Mouse (Mus musculus) forebrain, embryonic 12.5 days (tissue): ENCODE measurements around the gene Herc6. TPM values are rescaled to one million over a fixed set of nuclear protein-coding genes. Genes with fewer than 3 reads are reported as not detected.

Experiments used
- ATAC-seq: fragments of 200-750 bp; cut with Nextera tagmentation; 2 replicates; pipeline ENCODE4 v1.8.0; 2017; ENCODE audit warnings: moderate TSS enrichment; ENCODE audit not compliant: low FRiP score
- H3K27ac ChIP-seq: fragments of 300-500 bp; sonication (generic); 2 replicates; pipeline ENCODE4 v1.5.1; 2016; ENCODE audit warnings: mild to moderate bottlenecking
- H3K27me3 ChIP-seq: fragments of 300-500 bp; sonication (generic); 2 replicates; pipeline ENCODE4 v1.6.1; 2016; ENCODE audit warnings: mild to moderate bottlenecking
- H3K36me3 ChIP-seq: fragments of 300-500 bp; sonication (generic); replicated peaks from 2 replicates; pipeline ENCODE4 v1.6.1; 2016; ENCODE audit warnings: mild to moderate bottlenecking
- H3K4me1 ChIP-seq: fragments of 300-500 bp; sonication (generic); 2 replicates; pipeline ENCODE4 v1.6.1; 2016
- H3K4me2 ChIP-seq: fragments of 300-500 bp; sonication (generic); 2 replicates; pipeline ENCODE4 v1.6.1; 2016; ENCODE audit warnings: mild to moderate bottlenecking, moderate library complexity
- H3K4me3 ChIP-seq: fragments of 300-500 bp; sonication (generic); replicated peaks from 2 replicates; pipeline ENCODE4 v1.5.1; 2016; ENCODE audit warnings: mild to moderate bottlenecking
- H3K9ac ChIP-seq: fragments of 300-500 bp; sonication (generic); 2 replicates; pipeline ENCODE4 v1.6.1; 2016; ENCODE audit warnings: mild to moderate bottlenecking
- H3K9me3 ChIP-seq: fragments of 300-500 bp; sonication (generic); 2 replicates; pipeline ENCODE4 v1.6.1; 2016
- WGBS: fragments of 180-500 bp; shearing (Covaris S2); methylation state at CpG from one replicate; pipeline ENCODE4 v1.1.7; 2016; 5-methylcytosine and 5-hydroxymethylcytosine counted together
- polyA plus RNA-seq: library from polyadenylated mRNA; unstranded; fragments of >200 nt; fragmentation: Nextera tagmentation; extraction: Ambion mirVana; gene quantifications from 2 replicates; pipeline ENCODE4 v1.2.1, GENCODE M21; 2016

The Herc6 gene
- polyA plus RNA-seq = 2.5 and 2.8 TPM in 2 replicates

DNA sequence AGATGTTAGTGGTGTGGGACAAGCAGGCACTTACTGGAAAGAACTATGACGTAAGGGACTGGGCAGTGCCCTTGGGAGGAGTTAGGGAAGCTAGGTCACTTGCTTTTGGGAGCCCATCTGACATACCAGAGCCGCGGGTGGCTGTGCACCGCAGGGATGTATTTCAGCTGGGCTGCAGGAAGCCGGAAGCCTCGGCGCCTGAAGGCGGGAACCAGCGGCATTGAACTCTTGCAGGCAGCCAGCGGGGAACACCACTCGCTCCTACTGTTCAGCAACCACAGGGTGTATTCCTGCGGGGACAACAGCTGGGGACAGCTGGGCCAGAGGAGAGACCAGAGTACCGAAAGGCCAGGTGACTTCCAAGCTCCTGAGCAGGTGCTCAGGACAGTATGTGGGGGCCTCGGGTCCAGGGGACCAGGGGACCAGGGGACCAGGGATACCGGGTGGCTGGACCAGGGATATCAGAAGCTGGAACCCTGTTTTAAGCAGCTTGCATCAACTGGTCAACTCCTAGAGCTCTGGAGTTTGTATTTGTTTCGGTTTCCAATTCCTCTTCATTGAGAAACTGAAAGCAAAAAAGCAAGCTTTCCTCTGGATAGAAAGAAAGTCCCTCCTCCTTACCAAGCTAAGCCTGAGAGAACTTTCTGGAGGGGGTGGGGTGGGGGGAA lies at the start of gene Herc6:
Gene Herc6 (plus strand): TSS at position 120 of the 668 bp plus-strand sequence.
- Histone ChIP-seq H3K4me3 (peak within 1 kb of the TSS; percentile 40), H3K9me3 (no peaks in the 10 kb centered on the region), H3K27me3 (no peaks in the 10 kb centered on the region), H3K9ac (peak within 1 kb of the TSS; percentile 56), H3K4me2 (peak within 1 kb of the TSS; percentile 67), H3K36me3 (no peaks in the 10 kb centered on the region), H3K4me1 (peaks cover 7% of the 10 kb centered on the region), H3K27ac (no peak within 1 kb of the TSS)
- ATAC-seq = peak; percentile 73; the same call in 1 of the 2 replicates
- 3% methylated on average over 16 of the region's 16 CpGs for WGBS

DNA sequence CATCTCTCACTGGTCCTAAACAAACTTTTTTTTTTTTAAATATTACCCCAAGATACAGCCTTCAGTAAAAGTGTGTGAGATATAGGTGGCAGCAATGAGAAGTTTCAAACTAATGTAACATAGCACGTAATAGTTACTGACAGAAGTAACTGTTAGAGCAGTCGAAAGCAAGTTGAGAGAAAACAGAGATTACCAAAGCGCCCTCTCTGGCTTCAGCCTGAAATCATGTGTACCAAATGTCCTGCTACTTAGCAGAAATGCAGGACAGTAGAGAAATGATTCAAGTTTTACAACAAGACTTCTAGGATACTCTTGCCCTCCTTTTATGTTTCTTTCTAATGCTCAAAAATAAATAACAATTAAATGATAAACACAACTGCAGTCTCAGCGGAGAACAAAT lies 49.8 kb upstream of the Herc6 start:
- WGBS = 81% methylated on average over 4 of the region's 4 CpGs
- Histone ChIP-seq H3K9me3 (no peaks in the 10 kb centered on the region), H3K4me3 (no peak overlapping the region), H3K4me2 (no peak overlapping the region), H3K27me3 (no peaks in the 10 kb centered on the region), H3K9ac (no peak overlapping the region), H3K4me1 (peaks cover 12% of the 10 kb centered on the region), H3K36me3 (no peaks in the 10 kb centered on the region), H3K27ac (no peak overlapping the region)
- no peak for ATAC-seq

DNA sequence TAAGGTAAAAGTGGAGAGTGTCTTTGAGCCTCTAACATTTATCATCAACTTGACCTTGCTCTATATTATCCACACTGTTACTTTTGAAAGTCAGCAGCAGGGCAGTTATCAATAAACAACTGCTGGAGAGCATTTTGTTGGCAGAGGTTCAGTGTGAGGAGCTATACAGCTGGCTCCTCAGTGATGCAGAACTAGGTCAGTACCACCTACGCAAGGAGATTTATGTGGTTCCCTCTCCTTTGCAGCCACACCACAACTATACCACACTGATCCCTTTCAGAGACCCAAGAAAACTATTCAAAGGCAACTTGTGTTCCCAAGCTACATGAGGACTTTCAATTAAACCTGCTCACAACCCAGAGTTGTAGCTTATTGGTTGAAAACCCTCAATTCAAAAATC lies 49.4 kb upstream of the Herc6 start:
- Histone ChIP-seq H3K27me3 (no peaks in the 10 kb centered on the region), H3K9me3 (no peaks in the 10 kb centered on the region), H3K36me3 (no peaks in the 10 kb centered on the region), H3K4me1 (peaks cover 12% of the 10 kb centered on the region), H3K4me2 (no peak overlapping the region), H3K9ac (no peak overlapping the region), H3K27ac (no peak overlapping the region), H3K4me3 (no peak overlapping the region)
- no peak for ATAC-seq
- 96% methylated on average over 1 of the region's 1 CpGs for WGBS

GRCm38 (mm10) chr6:57532022-57532421 lies 48.8 kb upstream of the Herc6 start:
- Histone ChIP-seq H3K4me2 (no peak overlapping the region), H3K27ac (no peak overlapping the region), H3K4me3 (no peak overlapping the region), H3K27me3 (no peaks in the 10 kb centered on the region), H3K36me3 (no peaks in the 10 kb centered on the region), H3K9ac (no peak overlapping the region), H3K4me1 (peaks cover 12% of the 10 kb centered on the region), H3K9me3 (no peaks in the 10 kb centered on the region)
- 80% methylated on average over 1 of the region's 1 CpGs for WGBS
- no peak for ATAC-seq

GRCm38 (mm10) chr6:57533410-57533809 lies 47.4 kb upstream of the Herc6 start:
- Histone ChIP-seq H3K4me3 (no peak overlapping the region), H3K4me2 (0 out of 2 replicates have a peak overlapping the region, but pooled peaks have one; percentile 73), H3K27ac (no peak overlapping the region), H3K9me3 (no peaks in the 10 kb centered on the region), H3K36me3 (no peaks in the 10 kb centered on the region), H3K27me3 (no peaks in the 10 kb centered on the region), H3K4me1 (peaks cover 12% of the 10 kb centered on the region), H3K9ac (no peak overlapping the region)
- 74% methylated on average over 2 of the region's 2 CpGs for WGBS
- no peak for ATAC-seq

DNA sequence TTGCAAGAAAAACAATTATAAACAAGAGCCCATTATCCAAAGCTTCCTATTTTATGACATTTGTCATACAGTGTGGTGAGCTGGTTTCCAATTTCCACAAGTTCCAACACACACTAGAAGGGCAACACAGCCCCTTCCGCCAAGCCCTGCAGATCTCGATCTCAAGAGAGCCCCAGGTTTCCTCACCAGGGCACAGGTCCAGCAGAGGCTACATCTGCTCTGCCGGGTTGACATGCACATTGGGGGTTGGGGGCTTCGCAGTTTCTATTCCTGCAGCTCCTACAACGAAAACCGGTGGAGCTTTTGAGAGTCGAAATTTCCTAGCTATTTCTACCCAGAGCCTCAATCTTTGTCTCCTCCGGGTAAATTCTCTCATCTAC lies 46.6 kb upstream of the Herc6 start:
- ATAC-seq = no peak
- H3K4me2 ChIP-seq = peak overlapping the region; percentile 73
- no peaks in the 10 kb centered on the region for H3K36me3 ChIP-seq
- WGBS = 13% methylated on average over 8 of the region's 8 CpGs
- H3K4me1 ChIP-seq = peaks cover 12% of the 10 kb centered on the region
- no peaks in the 10 kb centered on the region for H3K27me3 ChIP-seq
- H3K9ac ChIP-seq = peak overlapping the region; percentile 80
- no peaks in the 10 kb centered on the region for H3K9me3 ChIP-seq
- H3K4me3 ChIP-seq = peak overlapping the region; percentile 70
- no peak overlapping the region for H3K27ac ChIP-seq

GRCm38 (mm10) chr6:57534611-57535286 lies 46.1 kb upstream of the Herc6 start:
- ATAC-seq = peak; percentile 49
- Histone ChIP-seq H3K4me2 (peak overlapping the region; percentile 73), H3K36me3 (no peaks in the 10 kb centered on the region), H3K4me1 (peaks cover 12% of the 10 kb centered on the region), H3K27ac (peak overlapping the region; percentile 53), H3K9ac (peak overlapping the region; percentile 80), H3K4me3 (peak overlapping the region; percentile 70), H3K27me3 (no peaks in the 10 kb centered on the region), H3K9me3 (no peaks in the 10 kb centered on the region)
- WGBS = under 1% methylated on average over 31 of the region's 31 CpGs

DNA sequence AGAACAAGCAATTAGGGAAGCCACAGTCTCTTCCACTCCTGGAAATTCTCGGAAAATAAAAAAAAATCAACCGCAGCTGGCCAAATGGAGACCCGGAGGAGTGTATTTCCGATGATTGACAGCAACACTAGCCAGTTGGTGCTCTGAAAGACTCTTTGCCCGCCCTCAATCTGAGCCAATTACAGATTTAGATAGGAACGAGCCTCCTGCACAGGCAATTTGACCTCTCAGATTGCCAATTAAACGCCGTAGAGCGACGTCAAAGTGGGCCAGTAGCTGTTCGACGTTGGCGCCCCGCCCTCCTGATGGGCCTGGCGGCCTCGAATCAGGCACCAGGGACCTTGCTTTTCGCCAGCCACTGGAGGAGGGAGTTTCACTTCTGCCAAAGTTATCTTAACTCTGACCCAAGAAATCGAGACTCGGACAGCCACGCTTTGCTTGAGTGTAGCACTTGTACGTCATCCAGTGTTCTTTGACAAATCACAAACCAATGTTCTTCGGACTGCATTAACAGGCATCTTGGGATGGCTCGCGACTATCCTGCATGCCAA lies 45.3 kb upstream of the Herc6 start, which contains the start of gene Ppm1k:
Gene Ppm1k (minus strand): TSS at position 83 of the 551 bp plus-strand sequence.
- Histone ChIP-seq H3K4me2 (peak within 1 kb of the TSS; percentile 73), H3K4me3 (peak within 1 kb of the TSS; percentile 70), H3K27ac (peak within 1 kb of the TSS; percentile 63), H3K9me3 (no peaks in the 10 kb centered on the region), H3K9ac (peak within 1 kb of the TSS; percentile 80), H3K27me3 (no peaks in the 10 kb centered on the region), H3K4me1 (peaks cover 12% of the 10 kb centered on the region), H3K36me3 (no peaks in the 10 kb centered on the region)
- under 1% methylated on average over 24 of the region's 24 CpGs for WGBS
- ATAC-seq = peak; percentile 99

GRCm38 (mm10) chr6:57535971-57536669 lies 44.7 kb upstream of the Herc6 start:
- Histone ChIP-seq H3K4me1 (peaks cover 12% of the 10 kb centered on the region), H3K36me3 (no peaks in the 10 kb centered on the region), H3K9ac (peak overlapping the region; percentile 51), H3K9me3 (no peaks in the 10 kb centered on the region), H3K4me2 (peak overlapping the region; percentile 73), H3K4me3 (peak overlapping the region; percentile 70), H3K27ac (peak overlapping the region; percentile 63; the same call in 1 of the 2 replicates), H3K27me3 (no peaks in the 10 kb centered on the region)
- peak; percentile 54 for ATAC-seq
- 32% methylated on average over 14 of the region's 14 CpGs for WGBS

DNA sequence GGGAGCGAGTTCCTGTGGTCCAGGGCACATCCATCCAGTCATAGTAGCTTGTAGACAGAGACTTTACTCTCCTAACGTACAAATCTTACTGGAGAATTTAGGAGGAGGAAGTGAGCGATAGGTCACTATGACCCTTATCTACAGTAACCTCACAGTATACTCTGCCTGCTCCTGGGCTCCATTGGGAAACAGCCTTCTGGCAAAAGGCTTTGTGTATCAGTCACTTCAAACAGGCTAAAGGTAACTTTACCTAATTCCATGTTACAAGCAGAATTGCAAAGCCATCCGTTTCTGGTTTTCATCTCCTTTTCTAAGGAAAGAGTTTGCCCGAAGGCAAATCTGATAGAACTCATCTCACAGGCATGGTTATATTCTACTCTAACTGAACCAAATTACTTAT lies 42.9 kb upstream of the Herc6 start:
- Histone ChIP-seq H3K27me3 (no peaks in the 10 kb centered on the region), H3K4me1 (peaks cover 12% of the 10 kb centered on the region), H3K4me3 (no peak overlapping the region), H3K4me2 (no peak overlapping the region), H3K9me3 (no peaks in the 10 kb centered on the region), H3K9ac (no peak overlapping the region), H3K27ac (no peak overlapping the region), H3K36me3 (no peaks in the 10 kb centered on the region)
- WGBS = 93% methylated on average over 5 of the region's 5 CpGs
- ATAC-seq = no peak

GRCm38 (mm10) chr6:57540950-57541498 lies 39.8 kb upstream of the Herc6 start:
- no peak overlapping the region for H3K4me3 ChIP-seq
- no peaks in the 10 kb centered on the region for H3K27me3 ChIP-seq
- 84% methylated on average over 5 of the region's 5 CpGs for WGBS
- H3K4me1 ChIP-seq = no peaks in the 10 kb centered on the region
- H3K36me3 ChIP-seq = no peaks in the 10 kb centered on the region
- no peak overlapping the region for H3K9ac ChIP-seq
- H3K4me2 ChIP-seq = no peak overlapping the region
- no peaks in the 10 kb centered on the region for H3K9me3 ChIP-seq
- ATAC-seq = no peak
- no peak overlapping the region for H3K27ac ChIP-seq
